Mouse (Mus musculus) heart, embryonic 16.5 days (tissue): ENCODE results near the gene Pex11a. TPM values are rescaled to one million over a fixed set of nuclear protein-coding genes. Genes with fewer than 3 reads are reported as not detected.

Experiments used
- ATAC-seq: fragments of 200-750 bp; cut with Nextera tagmentation; replicated peaks from 2 replicates; pipeline ENCODE4 v1.8.0; 2017; ENCODE audit warnings: moderate number of reproducible peaks; ENCODE audit not compliant: insufficient read depth, low FRiP score; ENCODE audit errors: extremely low read depth
- H3K27ac ChIP-seq: fragments of 300-500 bp; sonication (generic); 2 replicates; pipeline ENCODE4 v1.5.1; 2014; ENCODE audit warnings: mild to moderate bottlenecking, low read length, control low read depth, moderate library complexity
- H3K27me3 ChIP-seq: fragments of 300-500 bp; sonication (generic); 2 replicates; pipeline ENCODE4 v1.6.1; 2014; ENCODE audit warnings: low read length, mixed read lengths; ENCODE audit not compliant: control insufficient read depth, insufficient read depth
- H3K36me3 ChIP-seq: fragments of 300-500 bp; sonication (generic); 2 replicates; pipeline ENCODE4 v1.6.1; 2014; ENCODE audit not compliant: control insufficient read depth, insufficient read depth
- H3K4me1 ChIP-seq: fragments of 300-500 bp; sonication (generic); 2 replicates; pipeline ENCODE4 v1.6.1; 2014; ENCODE audit warnings: low read length, mixed read lengths; ENCODE audit not compliant: control insufficient read depth, insufficient read depth
- H3K4me2 ChIP-seq: fragments of 300-500 bp; sonication (generic); 2 replicates; pipeline ENCODE4 v1.6.1; 2014; ENCODE audit warnings: low read depth, mild to moderate bottlenecking, control low read depth, low read length
- H3K4me3 ChIP-seq: fragments of 300-500 bp; sonication (generic); 2 replicates; pipeline ENCODE4 v1.5.1; 2014; ENCODE audit warnings: mild to moderate bottlenecking, control low read depth, low read length
- H3K9ac ChIP-seq: fragments of 300-500 bp; sonication (generic); 2 replicates; pipeline ENCODE4 v1.6.1; 2014; ENCODE audit warnings: low read length, control low read depth
- H3K9me3 ChIP-seq: fragments of 300-500 bp; sonication (generic); replicated peaks from 2 replicates; pipeline ENCODE4 v1.6.1; 2016; ENCODE audit warnings: low read length; ENCODE audit not compliant: control insufficient read depth
- WGBS: fragments of 180-500 bp; shearing (Covaris S2); extraction: QIAGEN DNeasy Blood & Tissue Kit; methylation state at CpG from one replicate; pipeline ENCODE4 v1.1.7; 2014; 5-methylcytosine and 5-hydroxymethylcytosine counted together
- polyA plus RNA-seq: library from polyadenylated mRNA; unstranded; fragments of >200 nt; fragmentation: Nextera tagmentation; extraction: Ambion mirVana; gene quantifications from 2 replicates; pipeline ENCODE4 v1.2.1, GENCODE M21; 2015

The Pex11a gene
- polyA plus RNA-seq, 1 experiment from 2014 or later = 6.9 TPM

- ATAC-seq = no peak
- Histone ChIP-seq H3K27me3 (no peaks in the 10 kb centered on the region), H3K9me3 (no peaks in the 10 kb centered on the region), H3K4me2 (no peak overlapping the region), H3K9ac (no peak overlapping the region), H3K36me3 (no peaks in the 10 kb centered on the region), H3K4me3 (no peak overlapping the region), H3K4me1 (no peaks in the 10 kb centered on the region), H3K27ac (no peak overlapping the region)
- WGBS = 48% methylated on average over 1 of the region's 1 CpGs
Observed at GRCm38 (mm10) chr7:79765991-79766390, 23.1 kb upstream of the Pex11a start.

GRCm38 (mm10) chr7:79762106-79762505, 19.2 kb upstream of the Pex11a start:
- Histone ChIP-seq H3K9me3 (no peaks in the 10 kb centered on the region), H3K4me1 (no peaks in the 10 kb centered on the region), H3K4me3 (no peak overlapping the region), H3K27ac (no peak overlapping the region), H3K4me2 (no peak overlapping the region), H3K9ac (no peak overlapping the region), H3K27me3 (no peaks in the 10 kb centered on the region), H3K36me3 (no peaks in the 10 kb centered on the region)
- ATAC-seq = no peak
- WGBS = 62% methylated on average over 8 of the region's 8 CpGs

- Histone ChIP-seq H3K4me1 (no peaks in the 10 kb centered on the region), H3K9ac (no peak overlapping the region)
- 64% methylated on average over 5 of the region's 5 CpGs for WGBS
Observed at GRCm38 (mm10) chr7:79761124-79761876, 18.4 kb upstream of the Pex11a start.

DNA sequence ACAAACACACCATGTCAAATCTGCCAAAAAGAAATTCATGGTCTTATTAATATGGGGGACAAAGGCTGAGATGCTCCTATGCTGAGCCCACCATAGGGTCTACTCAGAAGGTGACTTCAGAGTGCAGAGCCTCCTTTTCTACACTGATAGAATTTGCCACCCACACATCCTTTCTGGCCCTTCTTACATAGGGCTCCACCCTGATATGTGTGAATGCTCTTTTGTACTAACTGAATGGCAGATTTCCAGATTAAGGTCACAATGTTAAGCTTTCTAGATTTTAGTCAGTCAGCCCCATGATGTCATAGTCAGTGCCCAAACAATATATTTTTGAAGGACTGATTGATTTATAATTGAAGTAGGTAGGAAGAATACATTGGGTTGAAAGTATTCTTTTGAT, 16.8 kb upstream of the Pex11a start:
- Histone ChIP-seq H3K27ac (no peak overlapping the region), H3K4me3 (no peak overlapping the region), H3K4me2 (no peak overlapping the region), H3K9me3 (no peaks in the 10 kb centered on the region), H3K4me1 (no peaks in the 10 kb centered on the region), H3K27me3 (no peaks in the 10 kb centered on the region), H3K36me3 (no peaks in the 10 kb centered on the region), H3K9ac (no peak overlapping the region)
- ATAC-seq = no peak

More at GRCm38 (mm10) chr7:79761124-79761876, 18.4 kb upstream of the Pex11a start:
- ATAC-seq = no peak
- H3K9me3 ChIP-seq = no peaks in the 10 kb centered on the region
- no peak overlapping the region for H3K4me3 ChIP-seq
- no peaks in the 10 kb centered on the region for H3K36me3 ChIP-seq
- no peak overlapping the region for H3K27ac ChIP-seq
- H3K27me3 ChIP-seq = no peaks in the 10 kb centered on the region
- H3K4me2 ChIP-seq = no peak overlapping the region

DNA sequence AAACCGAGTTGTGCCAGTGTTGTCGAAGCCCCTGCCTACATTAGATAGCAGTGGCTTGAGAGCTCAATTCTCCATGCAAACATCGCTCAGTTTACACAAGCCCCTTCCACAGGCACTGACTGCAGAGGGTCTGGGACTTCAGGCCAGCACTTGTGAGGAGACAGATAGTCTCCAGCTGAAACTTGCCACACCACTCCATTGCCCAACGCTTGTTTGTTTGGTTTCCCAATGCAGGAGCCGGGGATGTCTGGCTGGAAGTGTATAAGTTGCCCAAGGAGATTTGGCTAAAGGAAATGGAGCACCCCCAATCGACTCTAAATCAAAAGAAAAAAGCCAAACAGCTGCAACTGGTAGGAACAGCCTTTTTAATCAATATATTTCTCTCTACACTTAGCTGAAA, 15.2 kb upstream of the Pex11a start:
- no peak overlapping the region for H3K4me2 ChIP-seq
- H3K4me1 ChIP-seq = no peaks in the 10 kb centered on the region
- H3K36me3 ChIP-seq = no peaks in the 10 kb centered on the region
- H3K9me3 ChIP-seq = no peaks in the 10 kb centered on the region
- WGBS = 55% methylated on average over 6 of the region's 6 CpGs
- no peak overlapping the region for H3K9ac ChIP-seq
- H3K27me3 ChIP-seq = no peaks in the 10 kb centered on the region
- H3K4me3 ChIP-seq = no peak overlapping the region
- H3K27ac ChIP-seq = no peak overlapping the region
- ATAC-seq = no peak

- Histone ChIP-seq H3K9ac (no peak overlapping the region), H3K27ac (no peak overlapping the region), H3K4me2 (no peak overlapping the region), H3K4me3 (no peak overlapping the region), H3K9me3 (no peaks in the 10 kb centered on the region), H3K36me3 (no peaks in the 10 kb centered on the region), H3K27me3 (no peaks in the 10 kb centered on the region), H3K4me1 (no peaks in the 10 kb centered on the region)
- WGBS = 46% methylated on average over 2 of the region's 2 CpGs
- no peak for ATAC-seq
Observed at GRCm38 (mm10) chr7:79756334-79756733, 13.4 kb upstream of the Pex11a start.

GRCm38 (mm10) chr7:79749511-79749910, 6.6 kb upstream of the Pex11a start:
- H3K27ac ChIP-seq = no peak overlapping the region
- no peaks in the 10 kb centered on the region for H3K27me3 ChIP-seq
- no peak for ATAC-seq
- H3K4me3 ChIP-seq = no peak overlapping the region
- H3K4me2 ChIP-seq = no peak overlapping the region
- H3K9me3 ChIP-seq = no peaks in the 10 kb centered on the region
- H3K9ac ChIP-seq = no peak overlapping the region
- no peaks in the 10 kb centered on the region for H3K4me1 ChIP-seq
- WGBS = 76% methylated on average over 6 of the region's 6 CpGs
- H3K36me3 ChIP-seq = no peaks in the 10 kb centered on the region

DNA sequence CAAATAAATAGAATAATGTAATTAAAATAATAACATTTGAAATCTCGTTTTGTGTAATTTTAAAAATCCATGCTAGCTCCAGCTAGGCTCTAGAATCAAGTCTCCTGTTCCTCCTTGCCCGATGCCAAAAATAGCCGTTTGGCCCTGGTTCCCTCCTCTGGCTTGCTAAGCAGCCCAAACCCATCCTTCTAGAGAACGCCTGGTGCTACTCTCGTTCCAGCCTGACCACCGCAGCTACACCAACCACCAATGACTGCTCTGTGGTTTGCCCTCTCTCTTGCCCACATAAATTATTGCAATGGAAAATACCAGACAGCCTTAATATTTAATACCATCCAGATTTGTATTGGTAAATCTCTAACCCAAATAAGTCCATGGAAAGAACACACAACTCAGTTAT, 4.7 kb upstream of the Pex11a start:
- Histone ChIP-seq H3K4me2 (no peak overlapping the region), H3K4me1 (0 out of 2 replicates have a peak, but pooled peaks cover 2% of the 10 kb centered on the region), H3K27me3 (no peaks in the 10 kb centered on the region), H3K9ac (no peak overlapping the region), H3K36me3 (no peaks in the 10 kb centered on the region), H3K4me3 (no peak overlapping the region), H3K27ac (no peak overlapping the region), H3K9me3 (no peaks in the 10 kb centered on the region)
- WGBS = 50% methylated on average over 6 of the region's 6 CpGs
- no peak for ATAC-seq

DNA sequence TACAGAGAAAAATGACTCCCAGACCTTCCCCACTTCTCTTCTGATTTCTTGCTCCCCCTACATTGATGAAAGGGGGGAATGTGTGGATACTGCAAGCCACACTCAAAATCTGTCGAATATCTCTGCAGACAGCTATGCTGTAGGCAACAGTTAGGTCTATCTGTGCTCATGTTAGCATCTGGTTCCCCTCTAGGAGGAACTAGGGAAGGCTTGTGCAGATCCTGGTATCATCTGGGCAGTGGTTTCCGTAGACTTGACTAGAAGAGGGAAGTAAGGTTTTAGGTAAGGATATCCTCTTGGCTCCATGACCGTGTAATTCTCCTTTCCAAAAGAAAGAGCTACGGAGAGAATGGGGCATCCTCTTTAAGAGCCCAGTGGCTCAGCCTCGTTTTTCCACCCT, 1.7 kb upstream of the Pex11a start:
- H3K9ac ChIP-seq = no peak overlapping the region
- no peaks in the 10 kb centered on the region for H3K36me3 ChIP-seq
- no peak overlapping the region for H3K4me3 ChIP-seq
- H3K9me3 ChIP-seq = no peaks in the 10 kb centered on the region
- no peak overlapping the region for H3K4me2 ChIP-seq
- H3K27ac ChIP-seq = no peak overlapping the region
- WGBS = 58% methylated on average over 5 of the region's 5 CpGs
- 0 out of 2 replicates have a peak, but pooled peaks cover 2% of the 10 kb centered on the region for H3K4me1 ChIP-seq
- ATAC-seq = no peak
- no peaks in the 10 kb centered on the region for H3K27me3 ChIP-seq
